Mouse (Mus musculus): ENCODE data around the gene Zfp366. TPM values are rescaled to one million over a fixed set of nuclear protein-coding genes. Genes with fewer than 3 reads are reported as not detected.

Gene Zfp366
- total RNA-seq, 2 experiments from 2014 or later, result 4.1 to 4.7 TPM

DNA sequence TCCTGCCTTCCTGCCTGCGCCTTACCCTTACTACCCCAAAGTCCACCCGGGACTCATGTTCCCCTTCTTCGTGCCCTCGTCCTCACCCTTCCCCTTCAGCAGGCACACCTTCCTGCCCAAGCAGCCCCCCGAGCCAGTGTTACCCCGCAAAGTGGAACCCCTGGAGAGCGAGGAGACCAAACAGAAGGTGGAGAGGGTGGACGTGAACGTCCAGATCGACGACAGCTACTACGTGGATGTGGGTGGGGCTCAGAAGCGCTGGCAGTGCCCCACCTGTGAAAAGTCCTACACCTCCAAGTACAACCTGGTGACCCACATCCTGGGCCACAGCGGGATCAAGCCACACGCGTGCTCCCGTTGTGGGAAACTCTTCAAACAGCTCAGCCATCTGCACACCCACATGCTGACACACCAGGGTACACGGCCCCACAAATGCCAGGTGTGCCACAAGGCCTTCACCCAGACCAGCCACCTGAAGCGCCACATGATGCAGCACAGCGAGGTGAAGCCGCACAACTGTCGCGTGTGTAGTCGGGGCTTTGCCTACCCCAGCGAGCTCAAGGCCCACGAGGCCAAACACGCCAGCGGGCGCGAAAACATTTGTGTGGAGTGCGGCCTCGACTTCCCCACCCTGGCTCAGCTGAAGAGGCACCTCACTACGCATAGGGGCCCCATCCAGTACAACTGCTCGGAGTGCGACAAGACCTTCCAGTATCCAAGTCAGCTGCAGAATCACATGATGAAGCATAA is 44.4 kb downstream of the Zfp366 start:
- DNase-seq, result no peak

DNA sequence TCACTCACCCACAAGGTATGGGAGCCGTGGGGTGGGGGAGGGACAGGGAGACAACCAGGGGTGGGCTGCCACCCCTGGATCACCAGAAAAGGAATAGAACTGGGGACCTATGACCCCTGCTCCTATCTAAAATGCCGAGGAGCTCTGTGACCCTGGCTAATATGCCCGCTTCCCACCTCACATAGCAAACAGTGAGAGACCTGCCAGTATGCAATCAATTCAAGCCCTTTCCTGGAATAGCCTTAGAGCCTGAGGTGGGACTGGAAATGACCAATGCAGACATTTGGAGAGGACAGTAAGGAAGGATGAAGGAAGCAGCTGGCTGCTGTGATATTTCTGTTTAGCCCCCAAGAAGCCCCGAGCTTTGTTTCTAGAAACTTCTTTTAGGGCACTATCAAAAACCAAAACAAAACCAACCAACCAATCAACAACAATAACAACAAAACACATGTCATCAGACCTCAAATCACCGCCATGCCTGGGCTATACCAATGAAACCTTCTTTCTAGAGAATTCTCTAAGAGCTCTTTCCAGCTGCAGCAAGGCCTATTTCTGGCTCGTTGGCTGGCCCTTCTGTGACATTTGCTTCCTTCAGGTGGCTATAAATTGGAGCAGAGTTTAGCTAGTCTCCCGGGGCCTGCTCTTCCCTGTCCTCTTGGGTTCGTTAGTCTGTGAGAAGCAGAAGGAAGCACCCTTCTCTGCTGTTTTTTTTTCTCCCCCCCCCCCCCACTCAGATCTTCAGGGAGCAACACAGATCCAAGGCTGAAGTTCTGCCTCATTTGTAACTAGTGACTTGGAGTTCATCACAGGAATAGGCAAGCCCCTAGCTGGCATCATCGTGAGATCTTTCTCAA is 45.2 kb downstream of the Zfp366 start:
- DNase-seq, result no peak

DNA sequence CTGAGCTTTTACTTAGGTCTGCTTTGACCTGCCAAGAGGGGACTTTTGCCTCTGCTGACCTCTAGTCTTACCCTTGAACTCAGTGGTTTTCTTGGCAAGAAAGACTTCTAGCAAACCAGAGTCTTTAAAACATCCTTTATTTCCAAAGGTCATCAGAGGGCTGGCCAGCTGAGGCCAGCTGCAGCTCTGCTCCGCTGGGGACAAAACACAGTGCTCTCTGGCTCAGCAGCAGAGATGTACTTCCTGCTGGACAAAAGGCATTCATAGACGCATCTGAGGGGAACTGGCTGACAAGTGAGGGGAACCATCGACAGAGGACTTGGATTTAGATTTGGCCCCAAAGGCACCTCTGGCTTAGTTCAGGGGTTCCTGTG is 45.9 kb downstream of the Zfp366 start:
- no peak for DNase-seq

DNA sequence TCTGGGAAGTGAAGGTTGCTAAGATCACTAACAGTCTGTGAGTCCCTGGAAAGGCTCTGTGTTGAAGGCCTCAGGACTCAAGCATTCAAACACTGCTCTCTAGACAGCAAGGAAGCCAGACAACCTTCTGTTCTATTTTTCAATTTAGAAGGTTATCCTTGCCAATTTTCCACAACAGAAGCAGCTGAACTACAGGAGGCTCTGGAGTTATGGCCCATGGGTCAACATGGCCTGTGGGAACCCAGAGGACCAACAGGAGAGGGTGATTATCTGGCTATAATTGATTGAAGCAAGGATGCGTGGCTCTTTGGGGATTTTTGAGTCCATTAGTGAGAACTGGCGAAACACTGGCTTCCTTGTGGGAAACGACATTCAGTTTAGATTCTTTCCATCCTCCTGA is 48.7 kb downstream of the Zfp366 start:
- DNase-seq, result no peak

DNA sequence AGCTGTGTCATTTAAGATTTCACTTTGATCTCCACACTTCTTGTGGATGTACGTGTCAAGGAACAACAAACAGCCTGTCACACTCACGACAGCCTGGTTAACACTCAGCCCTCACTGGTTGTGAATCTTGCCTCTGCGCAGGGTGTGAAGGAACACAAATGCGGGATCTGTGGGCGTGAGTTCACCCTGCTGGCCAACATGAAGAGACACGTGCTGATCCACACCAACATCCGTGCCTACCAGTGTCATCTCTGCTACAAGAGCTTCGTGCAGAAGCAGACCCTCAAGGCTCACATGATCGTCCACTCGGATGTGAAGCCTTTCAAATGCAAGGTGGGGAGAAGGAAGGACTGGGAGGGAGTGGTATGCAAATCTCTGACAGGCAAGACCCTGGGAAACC is 49.3 kb downstream of the Zfp366 start:
- no peak for DNase-seq

DNA sequence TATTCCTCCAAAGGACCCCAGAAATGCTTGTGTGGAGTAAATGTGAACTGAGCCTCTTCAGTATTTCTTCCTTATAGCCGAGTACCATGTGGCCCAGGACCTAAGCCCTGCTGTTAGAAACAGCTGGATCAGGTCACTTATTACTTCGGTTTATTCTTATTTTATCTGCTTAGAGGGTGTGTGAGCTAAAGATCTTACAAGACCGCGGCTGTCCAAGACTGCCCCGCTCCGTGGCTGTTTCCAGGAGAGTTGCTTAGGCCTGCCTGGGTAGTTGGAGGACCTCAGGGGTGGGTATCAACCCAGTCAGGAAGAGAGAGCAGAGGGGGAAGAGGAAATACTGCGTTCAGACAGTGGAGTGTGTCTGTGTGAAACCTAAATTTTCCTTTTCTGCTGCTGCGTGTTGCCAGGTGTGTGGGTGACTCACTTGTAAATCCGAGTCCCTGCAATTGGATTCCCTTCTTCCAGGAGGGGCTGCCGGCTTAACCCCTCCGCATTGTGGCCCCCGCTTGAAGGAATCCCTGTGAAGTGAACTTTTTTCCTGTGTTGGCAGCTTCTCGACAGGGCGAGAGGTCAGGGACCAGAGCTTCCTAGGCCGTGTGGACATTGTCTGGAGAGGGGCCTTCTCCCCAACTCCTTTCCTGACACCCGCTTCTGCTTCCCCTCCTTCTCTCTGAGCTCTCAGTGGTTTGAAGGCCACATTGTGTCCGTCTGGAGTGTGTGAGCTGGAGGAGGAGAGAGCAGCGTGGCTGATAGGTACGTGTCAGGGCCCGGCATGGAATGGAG is 51.0 kb downstream of the Zfp366 start:
- no peak for DNase-seq

DNA sequence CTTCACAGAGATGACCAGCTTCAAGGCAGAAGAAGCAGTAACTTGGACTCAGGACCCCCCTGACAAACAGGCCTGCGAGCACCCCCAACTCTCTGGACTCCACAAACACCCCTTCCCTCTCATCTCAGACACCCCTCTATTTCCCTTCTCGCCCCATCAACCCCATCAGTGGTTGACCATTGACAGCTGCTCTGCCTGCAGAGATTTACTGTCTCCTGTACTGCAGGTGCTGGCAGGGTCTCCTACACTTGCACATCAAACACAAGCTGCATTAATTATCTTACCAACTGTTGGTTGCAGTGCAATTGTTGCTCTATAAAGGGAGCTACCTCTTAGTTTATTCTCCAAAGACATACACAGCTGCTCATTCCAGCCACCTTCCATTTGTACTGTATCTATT is 51.6 kb downstream of the Zfp366 start:
- no peak for DNase-seq

DNA sequence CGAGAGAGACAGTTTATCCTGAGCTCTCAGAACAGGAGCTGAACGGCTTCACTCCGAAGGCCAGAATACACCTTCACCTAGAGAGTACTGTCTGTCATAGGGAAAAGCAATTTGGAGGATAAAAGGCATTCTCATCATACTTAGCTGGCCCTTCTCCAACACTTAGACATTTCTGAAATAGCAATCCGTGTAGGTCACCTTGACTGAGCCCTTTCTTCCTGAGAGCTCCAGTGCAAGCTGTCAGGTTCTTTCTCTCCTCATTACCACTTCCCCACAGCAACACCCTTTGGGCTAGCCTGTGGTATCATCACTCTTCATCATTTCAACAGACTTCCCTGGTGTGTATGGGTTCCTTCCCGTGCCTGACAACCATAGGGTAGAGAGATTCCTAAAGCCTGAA is 52.5 kb downstream of the Zfp366 start:
- no peak for DNase-seq

DNA sequence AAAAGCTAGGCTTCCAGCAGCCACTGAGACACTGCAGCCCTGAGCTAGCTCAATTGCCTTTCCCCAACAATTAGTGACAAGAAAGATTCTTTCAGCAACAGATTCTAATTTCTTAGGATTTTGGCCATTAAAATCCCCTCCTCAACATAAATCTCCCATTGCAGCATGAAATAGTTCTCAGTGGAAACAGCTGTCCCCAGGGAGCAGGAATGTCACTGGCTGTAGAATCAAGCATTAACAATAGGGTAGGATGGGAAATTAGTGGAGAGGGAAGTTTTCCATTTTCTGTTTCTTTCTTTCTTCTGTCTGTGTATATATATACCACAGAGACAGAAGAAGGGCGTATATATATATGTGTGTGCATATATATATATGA is 53.2 kb downstream of the Zfp366 start:
- DNase-seq, result no peak

DNA sequence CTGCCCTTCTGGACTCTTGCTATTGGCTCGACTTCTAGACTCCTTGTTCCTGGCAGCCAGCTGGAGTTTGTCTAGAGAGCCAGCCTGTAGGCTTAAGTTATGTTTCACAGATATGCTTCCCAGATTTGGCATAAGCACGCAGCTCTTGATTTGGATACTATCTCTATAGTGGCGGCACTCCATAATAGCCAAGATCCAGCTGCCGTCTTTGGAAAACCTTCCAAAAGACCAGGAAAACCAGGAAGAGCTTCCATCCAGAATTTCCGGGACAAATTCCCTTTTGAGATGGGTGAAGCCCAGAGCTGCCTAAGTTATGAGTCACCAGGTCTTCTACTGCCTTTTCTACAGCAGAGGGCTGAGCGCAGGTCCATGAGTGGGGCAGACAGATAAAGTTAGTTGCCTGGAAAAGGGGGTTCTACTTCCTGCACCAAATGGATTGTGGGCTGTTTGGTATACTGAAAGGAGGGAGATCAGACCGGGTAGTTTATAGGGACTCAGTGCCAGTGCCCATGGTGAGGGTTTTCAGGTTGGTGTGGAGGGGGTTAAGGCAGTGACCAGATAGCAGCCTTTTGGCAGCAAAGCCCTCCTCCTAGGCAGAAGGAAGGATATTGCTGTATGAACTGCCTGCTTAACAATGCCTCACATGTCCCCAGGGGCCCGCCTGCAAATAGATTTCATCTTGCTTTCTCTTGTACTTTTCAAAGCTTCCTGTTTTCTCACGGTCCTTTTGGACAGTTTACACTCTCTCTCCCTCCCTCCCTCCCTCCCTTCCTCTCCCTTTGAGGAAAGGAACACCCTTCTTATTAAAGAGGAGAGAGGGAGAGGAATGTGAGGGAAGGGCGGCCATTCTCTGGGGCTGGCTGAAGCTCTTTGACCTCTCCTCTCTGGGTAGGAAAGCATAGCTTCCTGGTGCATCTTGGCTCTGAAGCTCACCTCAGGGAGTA is 53.9 kb downstream of the Zfp366 start:
- no peak for DNase-seq

DNA sequence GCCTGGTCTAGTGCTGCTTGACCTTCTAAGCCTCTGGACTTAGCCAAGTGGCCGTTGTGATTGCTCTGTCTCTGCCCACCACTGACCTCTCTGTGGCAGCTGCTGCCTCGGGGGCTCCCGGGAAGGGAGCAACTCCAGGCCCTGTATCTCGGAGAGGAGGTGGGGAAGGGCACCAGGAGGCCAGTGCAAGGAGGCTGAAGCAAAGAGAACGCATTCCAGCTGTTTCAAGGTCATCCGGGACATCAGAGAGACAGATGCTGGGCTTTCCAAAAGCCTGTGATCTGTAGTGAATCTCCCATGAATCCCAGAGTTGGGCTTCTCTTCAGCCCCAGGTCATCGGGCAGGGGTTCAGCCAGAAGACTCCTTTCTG is 54.5 kb downstream of the Zfp366 start:
- no peak for DNase-seq

DNA sequence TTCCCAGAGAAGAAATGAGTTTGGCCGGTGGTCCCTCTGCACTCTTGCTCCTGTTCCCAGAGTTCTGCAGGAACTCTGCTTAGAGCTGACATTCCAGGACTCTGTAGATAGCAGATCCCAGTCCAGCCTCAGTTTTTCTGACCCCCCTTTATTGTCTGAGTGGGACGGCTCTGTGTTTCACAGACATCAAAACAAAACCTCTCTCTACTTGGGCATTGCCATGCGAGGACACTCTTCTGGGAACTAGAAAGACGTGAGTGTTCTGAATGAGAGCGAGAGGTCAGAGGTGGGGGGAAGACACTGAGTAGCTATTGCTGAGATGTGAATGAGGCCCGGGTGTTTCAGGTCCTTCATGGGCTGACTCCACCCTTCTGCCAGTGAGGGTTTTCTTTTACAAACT is 55.1 kb downstream of the Zfp366 start:
- DNase-seq, result no peak

DNA sequence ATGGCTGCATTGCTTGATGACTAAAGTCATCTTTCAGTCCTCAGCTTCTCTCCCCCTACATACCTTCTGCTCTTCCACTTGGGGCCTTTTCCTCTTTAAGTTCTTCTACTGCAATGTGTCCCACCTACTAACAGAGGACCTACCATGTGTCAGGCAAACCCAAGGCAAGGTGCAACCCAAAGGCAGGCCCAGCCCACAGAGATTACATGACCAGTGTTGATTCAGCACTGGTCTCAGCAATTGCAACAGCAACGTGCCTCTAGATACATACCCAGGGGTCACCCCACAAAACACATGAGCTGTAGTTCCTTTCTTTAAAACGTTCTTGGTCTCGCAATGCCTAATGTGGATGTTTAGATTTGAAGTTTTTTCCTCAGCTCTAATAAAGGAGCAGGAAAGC is 57.4 kb downstream of the Zfp366 start:
- DNase-seq, result no peak

DNA sequence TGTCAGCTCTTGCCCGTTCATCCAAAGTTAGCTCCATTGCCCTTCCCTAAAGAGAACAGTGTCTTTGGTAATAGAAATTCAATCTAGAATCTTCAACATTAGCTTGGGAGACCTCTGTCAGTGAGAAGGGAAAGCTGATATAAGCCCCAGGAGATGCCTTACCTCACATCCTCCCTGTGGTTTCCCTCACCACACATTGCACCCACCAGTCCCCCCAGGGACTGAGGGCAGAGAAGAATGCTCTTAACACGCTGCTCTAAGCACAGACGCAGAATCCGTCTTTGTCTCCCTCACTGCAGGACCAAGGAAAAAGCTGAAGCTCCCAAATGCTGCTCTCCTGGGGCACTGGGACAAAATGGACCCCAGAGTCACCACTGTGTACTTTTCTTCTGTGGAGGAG is 58.3 kb downstream of the Zfp366 start:
- DNase-seq, result no peak

DNA sequence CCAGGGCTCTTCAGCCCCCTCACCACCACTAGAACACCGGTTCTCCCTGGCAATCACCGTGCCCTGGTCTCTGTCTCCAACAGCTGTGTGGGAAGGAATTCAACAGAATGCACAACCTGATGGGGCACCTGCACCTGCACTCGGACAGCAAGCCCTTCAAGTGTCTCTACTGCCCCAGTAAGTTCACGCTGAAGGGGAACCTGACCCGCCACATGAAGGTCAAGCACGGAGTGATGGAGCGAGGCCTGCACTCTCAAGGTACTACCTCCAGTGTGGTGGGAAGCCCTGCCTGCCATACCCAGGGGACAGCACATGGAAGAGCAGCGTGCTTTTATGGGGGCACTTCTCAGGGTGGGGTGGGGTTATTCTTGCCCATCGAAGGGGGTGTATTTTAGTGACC is 59.2 kb downstream of the Zfp366 start:
- DNase-seq, result no peak

DNA sequence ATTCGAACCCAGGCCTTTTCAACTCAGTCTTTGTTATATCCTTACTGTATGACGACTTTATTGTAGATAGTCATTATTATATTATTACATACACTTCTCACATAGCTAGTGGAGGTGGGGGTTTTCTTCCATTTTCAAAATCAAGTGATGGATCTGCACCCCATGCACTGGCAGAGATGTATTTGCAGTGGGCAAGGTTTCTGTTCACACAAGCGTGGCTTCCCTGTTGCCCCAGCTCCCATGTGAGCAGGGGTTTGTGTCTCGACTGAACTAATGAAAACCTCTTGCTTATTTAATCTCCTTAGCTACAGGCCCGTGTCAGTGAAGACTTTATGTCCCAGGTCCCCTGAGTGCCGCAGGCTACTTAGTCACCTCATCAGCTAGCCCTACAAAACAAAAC is 59.8 kb downstream of the Zfp366 start:
- no peak for DNase-seq

DNA sequence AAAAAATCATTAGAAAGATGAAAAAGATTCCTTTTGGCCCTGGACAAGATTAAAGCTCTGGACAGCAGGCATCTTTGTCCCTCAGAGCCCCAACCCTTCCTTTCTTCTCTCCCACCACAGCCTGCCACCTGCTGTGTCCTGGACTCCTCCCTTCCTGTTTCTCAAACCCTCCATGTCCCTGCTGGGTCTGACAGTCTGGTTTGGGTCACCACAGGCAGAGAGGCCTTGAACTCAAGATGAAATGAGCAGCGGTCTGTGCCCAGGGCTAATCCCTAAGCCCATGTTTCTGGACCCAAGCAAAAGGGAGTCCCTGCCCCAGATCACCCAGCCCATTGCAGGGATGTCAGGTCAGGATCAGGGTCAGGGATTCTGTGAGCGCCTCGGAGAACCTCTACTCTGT is 60.3 kb downstream of the Zfp366 start:
- no peak for DNase-seq

DNA sequence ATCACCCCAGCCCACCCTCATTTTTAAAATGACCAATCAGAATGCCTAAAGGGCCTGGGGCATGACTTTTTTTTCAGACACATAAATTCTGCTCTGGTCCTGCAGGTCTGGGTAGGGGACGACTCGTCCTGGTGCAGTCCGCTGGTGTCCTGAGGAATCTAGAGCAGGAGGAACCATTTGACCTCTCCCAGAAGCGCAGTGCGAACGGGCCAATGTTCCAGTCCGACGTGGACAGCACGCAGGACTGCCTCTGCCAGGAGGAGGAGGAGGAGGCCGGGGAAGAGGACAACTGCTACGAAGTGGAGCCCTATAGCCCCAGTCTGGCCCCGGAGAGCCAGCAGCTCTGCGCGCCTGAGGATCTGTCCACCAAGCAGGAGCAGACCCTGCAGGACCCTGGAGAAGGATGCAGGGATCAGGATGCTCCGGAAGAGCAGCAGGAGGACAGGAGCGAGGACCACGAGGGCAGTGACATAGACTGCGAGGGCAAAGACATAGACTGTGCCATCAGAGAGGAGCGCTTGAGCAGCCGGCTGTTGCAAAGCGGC is 61.4 kb downstream of the Zfp366 start:
- DNase-seq, result no peak

DNA sequence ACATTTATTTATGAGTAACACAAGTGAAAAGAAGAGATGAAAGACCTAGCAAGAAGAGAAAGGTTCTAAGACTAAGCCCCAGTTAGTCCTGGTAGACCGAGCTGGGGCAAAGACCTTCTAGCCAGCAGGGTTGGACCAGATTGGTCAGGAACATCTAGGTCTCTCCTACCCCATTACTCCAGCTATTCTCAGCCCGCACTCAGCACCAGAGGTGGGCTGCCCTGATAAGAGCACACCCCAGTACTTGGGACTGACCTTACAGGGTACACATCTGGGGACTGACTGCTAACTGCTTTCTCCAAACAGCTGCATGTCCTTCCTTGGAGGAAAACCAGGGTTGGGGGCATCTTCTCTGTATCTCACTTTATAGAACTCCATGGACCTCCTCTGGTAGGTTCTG is 66.2 kb downstream of the Zfp366 start:
- no peak for DNase-seq

DNA sequence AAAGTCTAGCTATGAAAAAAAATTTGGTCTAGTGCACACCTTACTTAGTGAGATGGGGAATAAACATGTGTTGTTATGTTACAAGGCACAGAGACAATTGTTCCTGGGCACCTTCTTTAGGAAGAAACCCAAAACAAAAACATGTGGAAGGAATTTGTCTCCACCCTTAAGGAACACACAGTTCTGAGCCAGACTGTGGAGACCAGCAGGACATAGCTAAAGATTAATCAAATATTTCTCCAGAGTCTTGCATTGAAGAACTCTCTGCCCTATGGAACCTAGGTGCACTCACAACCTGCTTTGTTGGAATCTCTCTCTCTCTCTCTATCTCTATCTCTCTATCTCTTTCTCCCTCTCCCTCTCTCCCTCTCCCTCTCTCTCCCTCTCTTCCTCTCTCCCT is 69.6 kb downstream of the Zfp366 start:
- DNase-seq, result no peak

DNA sequence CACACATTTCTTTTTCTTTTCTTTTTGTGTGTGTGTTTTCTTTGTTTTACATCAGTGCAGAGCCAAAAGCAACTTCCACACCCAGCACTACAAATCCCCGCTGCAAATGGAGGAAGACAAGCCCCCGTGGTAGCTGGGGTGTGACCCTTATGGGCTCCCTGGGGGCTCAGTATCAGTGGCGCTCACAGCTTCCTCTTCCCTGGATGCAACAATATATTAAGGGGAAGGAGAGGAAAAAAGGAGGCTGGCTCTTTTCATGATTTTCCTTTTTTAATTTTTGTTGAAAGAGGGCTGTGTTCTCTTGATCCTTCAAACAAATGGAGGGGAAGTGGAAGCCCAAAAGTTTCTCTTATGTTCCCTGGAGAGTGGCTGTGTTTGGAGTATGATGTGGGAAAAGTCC is 70.2 kb downstream of the Zfp366 start:
- DNase-seq, result no peak

DNA sequence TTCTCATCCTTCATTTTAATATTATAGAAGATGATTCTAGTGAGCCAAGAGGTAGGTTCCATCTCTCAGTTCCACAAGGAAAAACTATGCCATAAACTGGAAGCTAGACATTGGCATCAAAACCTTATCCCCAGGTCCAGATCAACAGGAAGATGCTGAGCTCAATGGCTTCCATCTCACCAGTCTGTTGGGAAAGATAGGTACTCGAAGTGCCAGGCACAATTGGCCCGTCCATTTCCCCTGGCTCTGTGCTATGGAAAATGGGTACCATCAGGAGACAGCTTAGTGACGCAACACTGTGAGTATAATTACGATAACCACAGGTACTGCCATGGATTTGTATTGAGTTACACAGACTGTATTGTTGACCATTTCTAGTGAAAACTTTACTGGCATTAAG is 72.3 kb downstream of the Zfp366 start:
- DNase-seq, result no peak
